Mouse (Mus musculus): Measurements from ENCODE around the gene Samd8.

- TF ChIP-seq CTCF (IDR thresholded peaks at IDR 0.05; ENCODE audit: low read depth) (no peak), EP300 (IDR thresholded peaks at IDR 0.05; ENCODE audit: low read depth) (no peak)
Measured at GRCm38 (mm10) chr14:21792250-21792649, 41.9 kb downstream of the Samd8 start.
